Comparison of ENCODE assay signal across 11 mouse cellular contexts in genomic region chr11:35626161-35626885, GRCm38 (mm10).
DNase-seq lines count a peak whose midpoint lies in the region; ATAC-seq and TF ChIP-seq lines count a peak whose summit lies in the region.
"Had no signal": no experiment of that assay in that cellular context is flagged by ENCODE, and none has a peak within 500 bp of the region (broad histone marks: within the 10 kb centered on the region; RNA-seq: fewer than 3 reads in every experiment).

No protein-coding gene starts in this region.

- H3K9me3 ChIP-seq in lung, embryonic 14.5 days (ENCODE audit: low read depth, low read length) = no peaks in the 10 kb centered on the region
- H3K9me3 ChIP-seq in lung, postnatal 0 days (ENCODE audit: low read length) = no peaks in the 10 kb centered on the region
- no peaks in the 10 kb centered on the region; the same call in 1 of the 2 replicates for H3K9me3 ChIP-seq in midbrain, embryonic 16.5 days (replicated peaks; ENCODE audit: control insufficient read depth, low read length, poor library complexity, severe bottlenecking)
- H3K9me3 ChIP-seq: embryonic facial prominence, embryonic 12.5 days; neural tube, embryonic 12.5 days had no signal

- no peak for TF ChIP-seq CTCF in lung, embryonic 14.5 days (IDR thresholded peaks at IDR 0.05; ENCODE audit: low read depth)
- no peak for TF ChIP-seq CTCF in lung, postnatal 0 days (IDR thresholded peaks at IDR 0.05)

- intact Hi-C loops in heart, postnatal 10 days (cut with DNase I) = no loop called here

- DNase-seq in lung, embryonic 14.5 days = peak; percentile 34
- no peak for DNase-seq in lung, postnatal 0 days (ENCODE audit: low spot score)
- peak; percentile 47 to 55 for DNase-seq in cerebellum, postnatal 14 days
- DNase-seq in heart, postnatal 10 days = peak; percentile 46 to 60
- DNase-seq in ovary, postnatal 36 days (ENCODE audit: low spot score) = peak; percentile 31
- DNase-seq in frontal cortex, postnatal 25 days (ENCODE audit: low spot score in 2 of 2) = no peak

- H3K4me2 ChIP-seq in lung, embryonic 14.5 days = no peak overlapping the region
- no peak overlapping the region for H3K4me2 ChIP-seq in lung, postnatal 0 days (replicated peaks; ENCODE audit: low read depth, low read length)
- no peak overlapping the region for H3K4me2 ChIP-seq in midbrain, embryonic 16.5 days (ENCODE audit: low read length)
- H3K4me2 ChIP-seq: embryonic facial prominence, embryonic 12.5 days; limb, embryonic 13.5 days; neural tube, embryonic 12.5 days had no signal

- peaks cover 22% of the 10 kb centered on the region; the same call in 1 of the 2 replicates for H3K36me3 ChIP-seq in lung, embryonic 14.5 days (ENCODE audit: insufficient read depth)
- H3K36me3 ChIP-seq in lung, postnatal 0 days (ENCODE audit: insufficient read depth, low read length) = no peaks in the 10 kb centered on the region
- H3K36me3 ChIP-seq in midbrain, embryonic 16.5 days (ENCODE audit: control insufficient read depth, insufficient read depth, low read length) = no peaks in the 10 kb centered on the region

- TF ChIP-seq EP300 in lung, postnatal 0 days (IDR thresholded peaks at IDR 0.05) = no peak

- 87% methylated on average over 10 of the region's 10 CpGs for WGBS in lung, embryonic 14.5 days
- WGBS in lung, postnatal 0 days = 81% methylated on average over 10 of the region's 10 CpGs
- WGBS in midbrain, embryonic 16.5 days = 87% methylated on average over 10 of the region's 10 CpGs

- H3K9ac ChIP-seq in lung, embryonic 14.5 days = no peak overlapping the region
- no peak overlapping the region for H3K9ac ChIP-seq in lung, postnatal 0 days (replicated peaks; ENCODE audit: low read depth)
- H3K9ac ChIP-seq in midbrain, embryonic 16.5 days (ENCODE audit: low read depth, low read length) = no peak overlapping the region
- H3K9ac ChIP-seq: embryonic facial prominence, embryonic 12.5 days; limb, embryonic 13.5 days; neural tube, embryonic 12.5 days had no signal

- no peaks in the 10 kb centered on the region for H3K27me3 ChIP-seq in lung, embryonic 14.5 days (ENCODE audit: insufficient read depth, low read length)
- H3K27me3 ChIP-seq in lung, postnatal 0 days (replicated peaks; ENCODE audit: insufficient read depth, low read length) = no peaks in the 10 kb centered on the region
- no peaks in the 10 kb centered on the region for H3K27me3 ChIP-seq in midbrain, embryonic 16.5 days (ENCODE audit: control insufficient read depth, insufficient read depth, low read depth, low read length)
- H3K27me3 ChIP-seq: embryonic facial prominence, embryonic 12.5 days; limb, embryonic 13.5 days; neural tube, embryonic 12.5 days had no signal

- ATAC-seq in lung, embryonic 14.5 days (ENCODE audit: insufficient read depth) = no peak
- ATAC-seq in lung, postnatal 0 days = no peak
- no peak for ATAC-seq in midbrain, embryonic 16.5 days
- ATAC-seq: intestine, embryonic 16.5 days had no signal

- no peak overlapping the region for H3K27ac ChIP-seq in lung, embryonic 14.5 days (ENCODE audit: low read depth)
- H3K27ac ChIP-seq in lung, postnatal 0 days (ENCODE audit: low read length) = no peak overlapping the region
- no peak overlapping the region for H3K27ac ChIP-seq in midbrain, embryonic 16.5 days (ENCODE audit: low read length)
- H3K27ac ChIP-seq: embryonic facial prominence, embryonic 12.5 days; limb, embryonic 13.5 days; neural tube, embryonic 12.5 days had no signal

- H3K4me1 ChIP-seq in lung, embryonic 14.5 days (ENCODE audit: insufficient read depth) = no peaks in the 10 kb centered on the region
- no peaks in the 10 kb centered on the region for H3K4me1 ChIP-seq in lung, postnatal 0 days (ENCODE audit: insufficient read depth, low read depth, low read length)
- H3K4me1 ChIP-seq in midbrain, embryonic 16.5 days (ENCODE audit: control insufficient read depth, insufficient read depth, low read length) = no peaks in the 10 kb centered on the region
- H3K4me1 ChIP-seq: embryonic facial prominence, embryonic 12.5 days; neural tube, embryonic 12.5 days had no signal

- no peak overlapping the region for H3K4me3 ChIP-seq in lung, embryonic 14.5 days (ENCODE audit: low read depth, low read length)
- no peak overlapping the region for H3K4me3 ChIP-seq in lung, postnatal 0 days (ENCODE audit: low read depth, low read length)
- H3K4me3 ChIP-seq in midbrain, embryonic 16.5 days (ENCODE audit: low read depth, low read length) = no peak overlapping the region
- H3K4me3 ChIP-seq: embryonic facial prominence, embryonic 12.5 days; limb, embryonic 13.5 days; neural tube, embryonic 12.5 days had no signal

Comparison
In these comparisons a context has a peak if more than half of its experiments do, and no peak if none do; other contexts are left out.
1. DNase-seq: peak in lung, embryonic 14.5 days (single experiment), cerebellum, postnatal 14 days (2 of 2), heart, postnatal 10 days (2 of 2) and ovary, postnatal 36 days (single experiment); none in lung, postnatal 0 days (single experiment) and frontal cortex, postnatal 25 days (0 of 2).